Mouse (Mus musculus): ENCODE measurements around the gene Slc9a2.
"Not testable (repeated sequence)": the region's sequence is repeated elsewhere in the genome, so short reads cannot be mapped to it uniquely, and the experiment has no call there.

- TF ChIP-seq CTCF, EP300 (IDR thresholded peaks at IDR 0.05): not testable (repeated sequence)
Observed at GRCm38 (mm10) chr1:40738246-40738645, 57.9 kb downstream of the Slc9a2 start.
